Mouse (Mus musculus) mature B cell (primary cell): ENCODE data around the gene Ldb1.
"Not testable (repeated sequence)": the region's sequence is repeated elsewhere in the genome, so short reads cannot be mapped to it uniquely, and the experiment has no call there.

ENCODE experiments used
- in situ Hi-C: fragments of 300-500 bp; cut with MboI; formaldehyde crosslinking; loops from 2 replicates; pipeline ENCODE4 v1.14.3; 2019

Ldb1 gene

DNA sequence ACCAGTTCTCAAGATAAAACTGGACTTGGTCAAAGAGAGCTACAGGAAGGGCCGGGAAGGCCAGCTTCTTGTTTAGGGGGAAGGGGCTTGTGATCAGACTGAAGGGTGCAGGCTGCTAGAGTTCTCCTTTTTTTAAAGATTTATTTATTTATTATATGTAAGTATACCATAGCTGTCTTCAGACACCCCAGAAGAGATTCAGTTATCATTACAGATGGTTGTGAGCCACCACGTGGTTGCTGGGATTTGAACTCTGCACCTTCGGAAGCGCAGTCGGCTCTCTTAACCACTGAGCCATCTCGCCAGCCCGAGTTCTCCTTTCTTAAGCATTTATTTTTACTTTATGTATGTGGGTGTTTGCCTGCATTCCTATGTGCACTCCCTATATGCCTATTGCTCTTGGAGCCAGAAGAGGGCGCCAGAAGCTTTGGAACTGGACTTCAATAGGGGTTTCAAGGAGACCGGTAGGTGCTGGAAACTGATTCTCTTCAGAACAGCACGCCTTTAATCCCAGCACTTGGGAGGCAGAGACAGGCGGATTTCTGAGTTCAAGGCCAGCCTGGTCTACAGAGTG, 16.2 kb downstream of the Ldb1 start:
- in situ Hi-C loops: no loop called here

DNA sequence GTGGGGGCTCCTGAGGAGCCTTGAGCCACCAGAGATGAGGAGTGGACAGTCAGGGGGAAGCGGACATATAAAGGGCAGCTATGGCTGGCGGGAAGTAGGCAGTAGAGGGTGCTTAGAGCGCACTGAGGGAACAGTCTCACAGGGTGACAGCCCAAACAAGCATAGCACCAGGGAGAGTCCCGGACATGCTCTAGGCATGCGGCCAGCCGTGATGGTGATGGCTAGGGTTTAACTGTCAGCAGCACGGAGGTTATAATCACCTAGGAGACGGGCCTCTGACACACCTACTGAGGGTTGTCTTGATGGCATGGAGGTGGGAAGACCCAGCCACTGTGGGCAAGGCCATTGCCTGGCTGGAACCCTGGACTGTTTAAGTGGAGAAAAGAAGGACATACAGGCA, 18.4 kb downstream of the Ldb1 start:
- in situ Hi-C loops: no loop called here

DNA sequence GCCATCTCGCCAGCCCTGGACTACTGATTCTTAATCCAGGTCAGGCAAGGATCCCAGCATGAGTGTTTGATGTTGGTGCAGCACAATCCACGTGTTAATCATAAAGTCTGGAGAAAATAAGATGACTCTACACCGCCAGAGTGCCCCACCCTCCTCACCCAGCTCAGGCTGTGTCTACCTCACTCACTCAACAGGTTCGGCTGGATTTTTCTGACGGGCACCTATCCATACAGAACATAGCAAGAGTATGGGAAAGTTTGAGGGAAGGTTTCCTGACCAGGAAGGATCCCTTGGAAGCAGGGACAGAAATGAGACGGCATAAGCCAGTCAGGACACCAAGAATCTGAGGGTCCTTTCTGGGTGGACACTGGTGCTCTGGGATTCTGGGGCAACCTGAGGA, 20.1 kb downstream of the Ldb1 start:
- in situ Hi-C loops: no loop called here

DNA sequence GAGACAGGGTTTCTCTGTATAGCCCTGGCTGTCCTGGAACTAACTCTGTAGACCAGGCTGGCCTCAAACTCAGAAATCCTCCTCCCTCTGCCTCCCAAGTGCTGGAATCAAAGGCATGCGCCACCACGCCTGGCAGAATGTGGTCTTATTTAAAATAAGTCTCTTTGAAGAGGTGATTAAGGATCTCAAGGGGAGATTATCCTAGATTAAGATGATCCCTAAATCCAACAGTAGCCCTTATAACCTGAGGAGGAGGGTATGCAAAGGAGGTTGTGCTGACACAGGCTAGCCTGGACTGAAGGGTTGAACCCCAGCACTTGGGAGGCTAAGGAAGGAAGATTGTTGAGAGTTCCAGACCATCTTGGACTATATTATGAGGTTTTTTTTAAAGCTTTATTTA, 29.0 kb downstream of the Ldb1 start:
- in situ Hi-C loops: no loop called here

DNA sequence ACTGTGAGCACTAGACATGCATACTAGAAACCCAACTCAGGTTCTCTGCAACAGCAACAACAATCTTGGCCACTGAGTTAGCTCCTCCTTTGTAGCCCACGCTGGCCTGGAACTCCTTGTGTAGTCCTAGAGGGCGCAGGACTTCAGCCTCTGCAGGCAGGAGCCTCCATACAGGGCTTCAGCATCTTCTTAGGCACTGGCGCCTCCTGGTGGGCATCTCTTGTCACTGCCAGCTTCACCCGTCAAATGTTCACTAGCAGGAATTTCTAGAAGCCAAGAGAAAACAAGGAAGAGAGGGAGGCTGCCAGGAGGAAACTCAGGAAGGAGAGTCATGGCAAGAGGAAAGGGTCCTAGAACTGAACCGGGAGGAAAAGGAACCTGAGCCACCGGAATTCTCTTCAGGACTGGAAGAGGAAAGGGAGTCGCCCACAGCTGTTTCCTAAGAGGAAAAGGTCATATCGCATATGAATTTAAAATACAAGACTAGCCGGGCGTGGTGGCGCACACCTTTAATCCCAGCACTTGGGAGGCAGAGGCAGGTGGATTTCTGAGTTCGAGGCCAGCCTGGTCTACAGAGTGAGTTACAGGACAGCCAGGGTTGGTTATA, 30.3 kb downstream of the Ldb1 start:
- in situ Hi-C loops: no loop called here

DNA sequence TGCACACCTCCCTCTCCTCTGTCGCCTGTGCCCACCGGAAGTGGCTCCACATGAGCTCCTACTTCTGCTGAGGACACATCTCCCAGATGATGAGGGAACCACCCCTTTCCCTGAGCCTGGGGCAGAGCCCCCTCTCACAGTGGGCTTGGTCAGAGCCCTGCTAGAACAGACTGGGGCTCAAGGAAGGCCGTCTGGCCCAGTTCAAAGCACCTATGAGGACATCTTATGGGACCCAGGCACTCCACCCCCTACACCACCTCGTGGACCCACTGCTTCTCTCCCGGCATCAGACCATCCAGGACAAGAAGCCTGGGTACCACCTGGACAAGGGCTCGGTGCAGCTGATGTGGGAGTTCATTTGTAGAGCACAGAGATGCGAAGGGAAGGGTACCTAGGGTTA, 39.3 kb downstream of the Ldb1 start:
- in situ Hi-C loops: no loop called here

DNA sequence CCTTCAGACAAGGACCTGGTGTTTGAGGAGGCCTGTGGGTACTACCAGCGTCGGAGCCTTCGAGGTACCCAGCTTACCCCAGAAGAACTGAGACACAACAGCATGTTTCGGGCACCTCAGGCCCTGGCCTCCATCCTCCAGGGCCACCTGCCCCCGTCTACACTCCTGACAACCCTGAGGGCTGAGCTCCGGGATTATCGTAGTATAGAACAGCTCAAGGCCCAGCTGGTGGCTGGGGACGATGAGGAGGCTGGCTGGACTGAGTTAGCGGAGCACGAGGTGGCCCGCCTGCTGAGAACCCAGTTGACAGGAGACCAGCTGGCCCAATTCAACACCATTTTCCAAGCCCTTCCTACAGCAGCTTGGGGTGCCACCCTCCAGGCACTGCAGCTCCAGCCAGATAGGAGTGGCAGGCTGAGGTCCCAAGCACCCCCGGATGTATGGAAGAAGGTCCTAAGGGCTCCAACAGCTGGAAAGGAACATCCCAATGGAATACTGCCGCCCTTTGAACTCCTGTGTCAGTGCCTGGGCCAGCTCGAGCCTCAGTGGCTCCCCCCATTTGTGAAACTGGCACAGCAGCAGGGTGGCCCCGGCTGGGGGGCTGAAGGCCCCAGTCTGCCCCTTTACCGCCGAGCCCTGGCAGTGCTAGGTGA, 40.1 kb downstream of the Ldb1 start:
- in situ Hi-C loops: no loop called here

DNA sequence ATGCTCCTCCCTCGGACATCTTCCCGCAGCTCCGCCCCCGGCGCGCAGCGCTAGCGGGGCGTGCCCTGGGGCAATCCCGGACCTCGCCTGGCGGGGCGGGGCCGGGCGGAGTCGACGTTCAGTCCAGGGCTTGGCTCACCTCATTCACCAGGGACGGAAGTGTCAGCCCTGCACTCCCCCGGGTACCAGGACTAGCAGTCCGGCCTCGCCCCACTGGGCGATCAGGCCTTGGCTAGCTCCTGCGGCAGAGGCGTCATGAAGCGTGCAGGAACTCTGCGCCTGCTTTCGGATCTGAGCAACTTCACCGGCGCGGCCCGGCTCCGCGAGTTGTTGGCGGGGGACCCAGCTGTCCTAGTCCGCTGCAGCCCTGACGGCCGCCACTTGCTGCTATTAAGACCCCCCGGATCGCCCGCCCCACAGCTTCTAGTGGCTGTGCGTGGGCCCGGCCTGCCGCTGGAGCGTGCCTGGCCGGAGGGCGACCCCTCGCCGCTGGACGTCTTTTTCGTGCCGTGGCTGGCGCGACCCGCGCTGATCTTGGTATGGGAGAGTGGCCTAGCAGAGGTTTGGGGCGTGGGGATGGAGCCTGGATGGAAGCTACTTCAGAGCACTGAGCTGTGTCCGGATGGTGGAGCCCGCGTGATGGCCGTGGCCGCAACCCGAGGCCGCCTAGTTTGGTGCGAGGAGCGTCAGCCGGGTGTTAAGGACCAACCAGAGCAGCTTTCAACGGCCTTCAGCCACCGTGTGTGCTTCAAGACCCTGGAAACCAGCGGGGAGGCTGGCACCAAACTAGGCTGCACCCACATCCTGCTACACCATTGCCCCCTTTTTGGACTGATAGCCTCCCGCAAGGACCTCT, 41.4 kb downstream of the Ldb1 start, which contains the start of gene Hps6:
Gene Hps6 (plus strand): TSS at position 138 of the 856 bp plus-strand sequence.
- in situ Hi-C loops: no loop called here

DNA sequence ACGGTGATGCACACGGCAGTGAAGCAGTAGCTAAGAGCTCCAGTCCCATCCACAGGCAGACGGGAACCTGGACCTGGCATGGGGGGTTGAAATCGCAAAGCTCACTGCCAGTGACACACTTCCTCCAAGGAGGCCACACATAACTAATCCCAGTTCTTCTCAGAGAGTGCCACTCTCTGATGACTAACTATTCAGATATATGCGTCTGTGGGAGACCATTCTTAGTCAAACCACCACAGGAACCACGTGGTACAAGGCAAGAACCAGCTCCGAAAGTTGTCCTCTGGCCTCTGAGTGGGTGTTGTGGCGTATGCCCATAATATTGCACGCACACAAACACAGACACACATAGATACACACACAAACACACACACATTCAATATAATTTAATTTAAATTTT, 42.7 kb downstream of the Ldb1 start:
- in situ Hi-C loops: no loop called here

DNA sequence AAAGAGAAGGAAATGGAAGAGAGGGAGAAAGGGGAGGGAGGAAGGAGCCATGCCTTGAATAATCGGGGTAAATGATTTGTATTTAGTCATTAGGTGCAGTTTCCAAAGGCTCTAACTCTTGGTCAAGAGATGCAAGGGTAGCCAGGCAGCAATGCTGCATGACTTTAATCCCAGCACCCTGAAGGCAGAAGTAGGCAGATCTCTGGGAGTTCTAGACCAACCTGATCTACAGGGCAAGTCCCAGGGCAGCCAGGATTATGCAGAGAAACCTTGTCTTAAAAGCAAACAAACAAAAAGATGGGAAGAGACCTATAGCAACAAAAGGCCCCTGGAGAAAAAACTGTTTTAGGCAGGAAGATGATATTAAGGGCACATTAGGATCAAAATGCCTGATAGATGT, 45.6 kb downstream of the Ldb1 start:
- in situ Hi-C loops: no loop called here

DNA sequence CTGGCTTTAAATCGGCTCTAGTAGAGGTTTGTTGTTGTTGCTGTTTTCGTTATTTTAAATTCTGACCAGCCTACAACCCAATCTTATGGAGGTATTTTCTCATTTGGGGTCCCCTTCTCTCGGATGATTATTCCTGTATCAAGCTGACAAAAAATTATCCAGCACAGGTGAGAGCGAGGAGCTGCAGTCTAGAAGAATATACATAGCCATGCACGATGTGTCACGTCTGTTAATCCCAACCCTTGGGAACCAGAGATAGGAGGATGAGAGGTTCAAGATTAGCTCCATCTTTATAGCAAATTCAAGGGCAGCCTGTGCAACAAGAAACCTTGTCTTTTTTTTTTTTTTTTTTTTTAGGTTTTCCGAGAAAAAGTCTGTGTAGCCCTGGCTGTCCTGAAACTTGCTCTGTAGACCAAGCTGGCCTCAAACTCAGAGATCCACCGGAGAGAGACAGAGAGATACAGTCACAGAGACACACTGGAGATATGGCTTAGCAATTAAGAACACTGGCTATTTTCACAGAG, 46.3 kb downstream of the Ldb1 start:
- in situ Hi-C loops: no loop called here

DNA sequence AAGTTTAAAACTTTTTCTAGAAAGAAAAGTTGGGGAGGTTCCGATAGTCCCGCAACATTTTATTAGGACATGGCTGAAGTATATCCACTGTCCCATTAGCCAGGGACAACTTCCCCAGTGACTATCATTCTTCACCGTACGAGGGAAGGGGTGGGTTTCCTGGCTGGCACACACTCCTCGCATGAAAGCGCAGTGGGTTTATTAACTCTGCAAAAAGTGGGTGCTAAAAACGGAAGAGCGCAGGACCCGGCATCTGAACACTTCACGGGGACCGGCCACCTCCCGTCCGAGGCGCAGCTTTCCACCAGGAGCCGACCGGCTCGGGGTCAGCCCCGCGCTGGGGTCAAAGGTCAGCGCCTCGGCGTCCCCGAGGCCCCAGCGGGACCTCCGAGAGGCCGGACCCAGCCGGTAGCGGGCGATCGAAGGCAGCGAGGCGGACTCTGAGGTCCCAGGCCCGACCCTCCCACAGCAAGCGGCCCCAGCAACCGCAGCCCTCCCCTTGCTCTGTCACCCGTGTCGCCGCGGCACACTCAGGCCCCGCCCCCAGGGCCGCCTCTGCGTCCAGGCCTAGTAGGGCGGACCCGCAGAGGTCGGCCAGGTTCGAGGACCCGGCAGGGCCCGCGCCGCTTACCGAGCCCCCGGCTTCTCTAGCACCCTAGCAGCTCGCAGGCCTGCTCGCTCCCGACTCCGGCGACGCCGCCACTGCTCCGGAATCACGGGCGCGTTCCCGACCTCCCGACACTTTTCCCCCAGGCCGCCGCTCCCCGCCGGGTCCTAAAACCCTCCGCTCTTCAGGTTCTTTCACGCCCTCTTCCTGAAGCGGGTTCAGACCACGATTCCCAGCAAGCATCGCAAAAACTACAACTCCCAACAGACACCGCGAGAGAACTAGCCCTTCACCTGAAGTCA, 47.0 kb downstream of the Ldb1 start, which contains the start of gene Armh3:
Gene Armh3 (minus strand): TSS at position 704 of the 909 bp plus-strand sequence.
- in situ Hi-C loops: no loop called here

DNA sequence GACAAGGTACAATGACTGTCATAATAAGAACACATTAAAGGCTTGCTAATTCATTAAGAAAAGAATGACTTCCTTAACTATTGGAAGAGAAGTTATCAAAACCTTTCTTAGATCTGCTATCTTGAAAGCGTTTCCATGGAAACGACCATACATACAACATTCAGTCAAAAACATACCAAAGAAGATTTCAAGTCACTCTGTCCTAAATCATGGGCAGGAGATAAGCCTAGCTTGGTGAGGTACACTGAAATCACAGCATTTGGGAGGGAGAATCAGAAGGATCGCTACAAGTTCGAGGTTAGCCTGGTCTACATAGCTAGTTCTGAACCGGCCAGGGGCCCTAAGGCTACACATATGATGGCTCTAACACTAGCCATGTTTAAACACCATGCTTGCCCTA, 47.6 kb downstream of the Ldb1 start:
- in situ Hi-C loops: no loop called here

DNA sequence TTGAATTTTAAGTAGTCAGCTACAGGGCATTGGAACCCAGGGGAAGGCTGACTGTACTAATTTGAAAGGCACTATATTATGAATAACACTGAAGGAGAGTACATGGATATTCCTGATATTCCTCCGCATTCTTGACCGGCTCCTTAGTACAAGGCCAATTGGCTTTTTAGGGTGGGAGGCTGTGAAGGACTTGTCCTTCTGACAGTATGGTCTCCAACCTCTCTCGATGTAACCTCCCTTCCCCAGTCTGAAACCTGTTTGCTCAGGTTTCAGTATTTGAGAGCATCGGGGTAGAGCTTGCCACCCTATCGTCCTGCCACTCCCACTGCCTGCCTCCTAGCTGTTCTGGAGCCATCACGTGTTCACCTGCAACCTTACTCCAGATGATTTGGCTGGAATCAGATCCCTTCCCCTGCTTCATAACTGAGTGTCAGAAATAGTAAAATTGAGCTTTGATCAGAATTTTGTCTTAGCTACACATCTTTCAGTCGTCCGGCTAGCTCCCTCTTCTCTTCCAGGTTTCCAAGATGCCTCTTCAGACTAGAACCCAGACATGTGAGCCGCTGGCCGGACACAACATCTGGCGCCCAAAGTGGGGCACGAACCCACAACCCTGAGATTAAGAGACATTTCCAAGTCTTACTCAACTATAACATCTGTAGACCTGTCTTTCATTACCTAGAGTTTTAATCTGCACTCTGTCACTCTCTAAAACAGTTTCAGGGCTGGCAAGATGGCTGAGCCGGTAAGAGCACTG, 50.9 kb downstream of the Ldb1 start:
- in situ Hi-C loops: no loop called here

DNA sequence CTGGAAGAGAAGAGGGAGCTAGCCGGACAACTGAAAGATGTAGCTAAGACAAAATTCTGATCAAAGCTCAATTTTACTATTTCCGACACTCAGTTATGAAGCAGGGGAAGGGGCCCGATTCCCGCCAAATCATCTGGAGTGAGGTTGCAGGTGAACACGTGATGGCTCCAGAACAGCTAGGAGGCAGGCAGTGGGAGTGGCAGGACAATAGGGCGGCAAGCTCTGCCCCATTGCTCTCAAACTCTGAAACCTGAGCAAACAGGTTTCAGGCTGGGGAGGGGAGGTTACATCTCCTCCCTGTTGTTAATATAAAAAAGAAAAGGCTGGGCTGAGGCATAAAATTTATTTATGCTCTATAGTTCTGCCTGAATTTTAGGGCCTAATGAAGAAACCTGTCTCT, 51.6 kb downstream of the Ldb1 start:
- in situ Hi-C loops: not testable (repeated sequence)

DNA sequence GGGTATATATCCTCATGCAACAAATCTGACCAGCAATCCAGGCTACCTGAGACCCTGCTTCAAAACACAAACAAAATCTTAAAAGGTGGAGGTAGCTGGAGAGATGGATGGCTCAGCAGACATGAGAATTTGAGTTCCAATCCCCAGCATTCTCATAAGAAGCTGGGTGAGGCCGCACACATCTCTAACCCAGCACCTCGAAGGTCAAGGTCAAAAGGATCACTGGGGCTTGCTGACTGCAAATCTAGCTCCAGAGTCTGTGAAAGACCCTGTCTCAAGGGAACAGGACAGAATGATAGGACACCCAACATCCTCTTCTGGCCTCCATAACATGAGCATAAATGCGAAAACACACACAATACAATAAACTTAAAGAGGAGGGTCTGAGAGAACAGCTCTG, 53.8 kb downstream of the Ldb1 start:
- in situ Hi-C loops: no loop called here

DNA sequence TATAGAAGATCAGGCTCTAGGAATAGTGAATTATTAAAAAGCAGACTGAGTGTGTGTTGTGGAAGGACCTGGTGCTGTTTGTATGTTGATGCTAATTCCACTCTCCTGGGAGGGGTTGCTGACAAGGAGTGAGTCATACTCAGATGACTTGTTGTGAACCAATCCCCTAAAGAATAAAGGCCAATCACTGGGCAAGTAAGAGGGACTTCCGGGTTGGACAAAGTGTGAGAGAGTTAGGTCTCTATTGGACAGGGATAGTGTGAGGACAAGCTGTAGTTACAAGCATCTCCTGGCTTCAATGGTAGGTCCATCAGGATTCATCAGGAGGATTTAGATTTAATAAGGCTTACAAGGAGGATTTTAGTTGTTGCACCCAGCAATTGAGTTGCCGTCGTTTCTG, 56.8 kb downstream of the Ldb1 start:
- in situ Hi-C loops: no loop called here

DNA sequence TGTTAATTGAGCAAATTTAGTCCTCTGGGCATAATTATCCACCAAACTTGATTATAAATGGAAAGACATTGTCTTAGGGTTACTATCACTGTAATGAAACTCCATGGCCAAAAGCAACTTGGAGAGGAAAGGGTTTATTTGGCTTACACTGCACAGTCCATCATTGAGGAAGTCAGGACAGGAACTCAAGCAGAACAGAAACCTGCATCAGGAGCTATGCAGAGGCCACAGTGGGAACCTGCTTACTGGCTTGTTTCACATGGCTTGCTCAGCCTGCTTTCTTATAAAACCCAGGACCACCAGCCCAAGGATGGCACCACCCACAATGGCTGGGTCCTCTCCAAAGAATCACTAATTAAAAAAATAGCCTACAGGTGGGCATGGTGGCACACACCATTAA, 60.6 kb downstream of the Ldb1 start:
- in situ Hi-C loops: no loop called here
